Mouse (Mus musculus): ENCODE data around the gene Proser2.

DNA sequence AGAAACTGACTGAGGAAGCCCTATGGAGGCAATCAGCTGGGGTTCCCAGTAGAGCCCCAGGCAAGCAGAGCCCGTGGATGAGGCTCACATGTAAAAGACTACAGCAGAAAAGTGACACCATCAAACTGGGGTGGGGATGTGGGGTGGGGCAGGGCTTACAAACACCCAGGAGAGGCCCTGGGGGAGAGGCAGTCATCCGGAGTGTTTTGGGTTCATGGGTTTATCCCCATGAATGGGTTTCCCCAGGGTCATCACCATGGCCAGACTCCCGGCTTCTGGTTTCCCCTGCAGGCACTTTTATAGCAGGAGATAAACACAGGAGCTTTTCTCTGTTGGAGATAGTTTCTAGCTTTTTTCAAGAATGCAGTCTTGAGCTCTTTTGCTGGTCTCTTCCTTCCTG lies 43.0 kb upstream of the Proser2 start:
- TF ChIP-seq GATA1 (IDR thresholded peaks at IDR 0.05; ENCODE audit: borderline replicate concordance, low read length) (no peak), CTCF (IDR thresholded peaks at IDR 0.05; ENCODE audit: low read depth, low read length) (no peak), TAL1 (conservative IDR thresholded peaks at IDR 0.05; ENCODE audit: low read depth, low read length) (no peak), POLR2AphosphoS5 (IDR thresholded peaks at IDR 0.05; ENCODE audit: insufficient replicate concordance, low read depth, low read length) (no peak)

Measured in G1E (cell line).